Mouse (Mus musculus): ENCODE results near the gene Gm45808.

DNA sequence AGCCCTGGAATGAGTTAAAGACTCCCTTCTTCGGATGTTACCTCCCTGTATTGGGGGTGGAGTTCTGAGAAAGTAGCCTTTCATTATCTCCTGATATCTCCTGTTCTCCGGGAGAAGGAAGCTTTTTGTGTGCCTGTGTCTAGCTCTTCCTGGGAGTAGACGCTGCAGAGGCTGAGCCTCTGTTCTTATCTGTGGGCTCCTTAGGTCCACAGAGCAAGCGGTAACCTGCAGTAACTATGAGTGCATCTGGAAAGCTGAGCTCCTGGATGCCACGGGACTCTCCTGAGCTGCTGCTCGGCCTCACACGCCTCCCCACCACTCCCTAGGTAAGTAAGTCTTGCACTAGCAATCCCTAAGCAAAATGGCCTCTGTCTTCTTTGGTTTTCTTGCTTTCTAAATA, 453 bp downstream of the Gm45808 start:
- TF ChIP-seq CTCF (IDR thresholded peaks at IDR 0.05) (no peak), EP300 (IDR thresholded peaks at IDR 0.05) (no peak)
